Mouse (Mus musculus): ENCODE results near the gene Slc6a19. TPM values are rescaled to one million over a fixed set of nuclear protein-coding genes. Genes with fewer than 3 reads are reported as not detected.

The Slc6a19 gene
- total and polyA plus RNA-seq, 2 experiments from 2014 or later, result 0.05 to 0.51 TPM

DNA sequence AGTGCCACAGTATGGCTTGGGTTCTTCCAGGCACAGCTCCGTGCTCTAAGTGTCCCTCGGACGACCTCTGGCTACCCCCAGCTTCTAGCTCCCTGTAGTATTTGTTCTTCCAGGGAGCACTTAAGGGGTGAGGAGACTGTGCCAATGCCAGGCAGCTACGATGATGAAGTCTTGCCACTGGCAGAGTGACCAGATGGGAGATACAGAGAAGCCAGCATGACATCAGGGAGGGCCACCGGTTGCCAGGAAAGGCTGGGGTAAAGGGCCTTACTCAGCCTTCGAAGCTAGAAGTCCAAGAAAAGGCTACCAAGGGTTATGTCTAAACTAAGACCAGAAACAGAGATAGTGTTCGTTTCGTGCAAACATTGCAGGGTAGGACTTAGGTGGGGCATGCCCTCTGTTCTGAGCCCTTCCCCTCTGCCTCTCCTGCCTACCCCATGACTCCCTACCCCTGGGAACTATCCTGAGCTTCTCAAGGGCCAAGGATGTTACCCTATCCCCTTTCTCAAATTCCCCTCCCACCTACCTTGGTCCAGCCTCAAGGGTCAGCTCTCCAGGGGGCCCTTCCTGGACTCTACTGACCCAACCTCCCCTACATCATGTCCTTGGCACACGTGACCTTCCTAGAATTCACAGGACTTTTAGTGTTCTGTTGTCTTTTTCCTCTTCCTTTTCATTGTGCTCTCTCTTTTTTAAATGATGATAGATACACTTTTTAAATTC, 3.3 kb downstream of the Slc6a19 start:
- no peaks in the 10 kb centered on the region for H3K36me3 ChIP-seq (ENCODE audit: insufficient read depth, low read length)
- H3K9ac ChIP-seq (replicated peaks; ENCODE audit: low read length), result no peak overlapping the region
- no peak overlapping the region for H3K4me2 ChIP-seq (ENCODE audit: low read depth, low read length)
- H3K27ac ChIP-seq, result no peak overlapping the region
- 69% methylated on average over 9 of the region's 9 CpGs for WGBS
- H3K4me3 ChIP-seq (ENCODE audit: low read length), result no peak overlapping the region
- no peaks in the 10 kb centered on the region for H3K4me1 ChIP-seq (ENCODE audit: insufficient read depth, low read length)
- ATAC-seq (no peak), DNase-seq (ENCODE audit: low spot score) (peak; percentile 19)
- no peaks in the 10 kb centered on the region for H3K27me3 ChIP-seq (ENCODE audit: insufficient read depth, low read length)
- H3K9me3 ChIP-seq (ENCODE audit: low read length), result no peaks in the 10 kb centered on the region
- TF ChIP-seq CTCF (IDR thresholded peaks at IDR 0.05; ENCODE audit: low read depth), result no peak

DNA sequence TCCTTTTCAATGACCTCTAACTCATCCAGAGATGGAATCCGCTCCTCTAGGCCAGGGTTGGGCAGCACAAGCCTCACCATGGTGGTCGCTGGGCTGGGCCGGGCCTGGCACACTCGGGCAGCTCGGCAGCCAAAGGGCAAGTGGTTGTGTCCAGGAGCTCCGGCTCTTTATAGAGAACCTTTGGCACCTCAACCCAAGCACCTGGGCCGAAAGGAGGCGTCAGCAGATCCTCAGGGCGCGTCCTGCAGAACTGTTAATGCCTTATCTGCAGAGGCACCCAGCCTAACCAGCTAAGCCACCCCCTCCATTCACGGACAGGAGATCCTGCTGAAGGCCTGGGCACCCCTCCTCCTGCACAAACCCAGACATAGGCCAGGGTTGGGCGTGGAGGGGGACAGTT, 4.1 kb downstream of the Slc6a19 start:
- no peak overlapping the region for H3K27ac ChIP-seq
- ATAC-seq (no peak), DNase-seq (ENCODE audit: low spot score) (no peak)
- H3K4me3 ChIP-seq (ENCODE audit: low read length), result no peak overlapping the region
- 88% methylated on average over 12 of the region's 12 CpGs for WGBS
- no peaks in the 10 kb centered on the region for H3K4me1 ChIP-seq (ENCODE audit: insufficient read depth, low read length)
- no peaks in the 10 kb centered on the region for H3K27me3 ChIP-seq (ENCODE audit: insufficient read depth, low read length)
- H3K9me3 ChIP-seq (ENCODE audit: low read length), result no peaks in the 10 kb centered on the region
- no peak for TF ChIP-seq CTCF (IDR thresholded peaks at IDR 0.05; ENCODE audit: low read depth)
- no peaks in the 10 kb centered on the region for H3K36me3 ChIP-seq (ENCODE audit: insufficient read depth, low read length)
- no peak overlapping the region for H3K9ac ChIP-seq (replicated peaks; ENCODE audit: low read length)
- no peak overlapping the region for H3K4me2 ChIP-seq (ENCODE audit: low read depth, low read length)

DNA sequence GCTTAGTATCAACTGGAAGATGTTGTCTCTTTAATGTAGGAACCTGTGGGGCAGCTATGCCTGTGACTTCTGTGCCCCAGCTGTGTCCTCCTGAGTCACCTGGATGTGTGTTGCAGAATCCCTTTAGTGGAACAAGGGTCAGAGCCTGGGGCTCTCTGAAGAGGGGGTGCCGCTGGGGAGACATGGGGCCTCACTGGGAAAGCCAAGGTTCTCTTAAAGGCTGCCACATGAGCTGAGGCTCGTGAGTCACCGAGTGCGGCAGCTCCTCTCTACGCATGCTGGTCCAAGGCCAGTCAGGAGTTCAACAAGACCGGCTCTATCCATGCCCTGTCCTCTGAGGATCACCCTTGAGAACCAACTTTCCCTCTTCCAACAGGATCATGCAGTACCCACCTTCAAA, 5.0 kb downstream of the Slc6a19 start:
- no peaks in the 10 kb centered on the region for H3K4me1 ChIP-seq (ENCODE audit: insufficient read depth, low read length)
- H3K27me3 ChIP-seq (ENCODE audit: insufficient read depth, low read length), result no peaks in the 10 kb centered on the region
- whole genome bisulfite sequencing, result 89% methylated on average over 6 of the region's 6 CpGs
- no peaks in the 10 kb centered on the region for H3K36me3 ChIP-seq (ENCODE audit: insufficient read depth, low read length)
- no peak overlapping the region for H3K9ac ChIP-seq (replicated peaks; ENCODE audit: low read length)
- TF ChIP-seq CTCF (IDR thresholded peaks at IDR 0.05; ENCODE audit: low read depth), result no peak
- H3K4me3 ChIP-seq (ENCODE audit: low read length), result no peak overlapping the region
- no peaks in the 10 kb centered on the region for H3K9me3 ChIP-seq (ENCODE audit: low read length)
- no peak overlapping the region for H3K27ac ChIP-seq
- DNase-seq (ENCODE audit: low spot score), result no peak
- no peak overlapping the region for H3K4me2 ChIP-seq (ENCODE audit: low read depth, low read length)
- no peak for ATAC-seq

DNA sequence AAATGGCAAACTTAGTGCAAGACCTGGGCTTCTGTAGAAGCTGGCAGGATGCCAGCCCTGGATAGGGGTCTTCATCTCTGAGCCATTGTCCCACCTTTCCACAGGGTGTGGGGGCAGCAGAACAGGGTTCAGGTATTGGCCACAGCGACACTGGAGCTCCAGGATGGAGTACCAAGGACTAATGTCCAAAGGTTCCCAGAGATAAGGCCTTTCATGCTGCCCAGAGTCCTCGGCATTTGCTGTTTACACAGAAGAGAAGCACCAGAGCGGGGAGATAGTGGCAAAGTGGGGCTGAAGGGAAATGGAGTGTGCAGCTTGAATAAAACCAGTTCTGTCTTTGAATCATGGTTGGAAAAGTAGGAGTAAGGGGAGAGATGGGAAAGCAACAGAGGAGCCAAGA, 8.1 kb downstream of the Slc6a19 start:
- H3K9me3 ChIP-seq (ENCODE audit: low read length), result no peaks in the 10 kb centered on the region
- no peak overlapping the region for H3K4me2 ChIP-seq (ENCODE audit: low read depth, low read length)
- no peaks in the 10 kb centered on the region for H3K27me3 ChIP-seq (ENCODE audit: insufficient read depth, low read length)
- no peak overlapping the region for H3K4me3 ChIP-seq (ENCODE audit: low read length)
- DNase-seq (ENCODE audit: low spot score) (no peak), ATAC-seq (no peak)
- no peak overlapping the region for H3K9ac ChIP-seq (replicated peaks; ENCODE audit: low read length)
- no peak for TF ChIP-seq CTCF (IDR thresholded peaks at IDR 0.05; ENCODE audit: low read depth)
- no peaks in the 10 kb centered on the region for H3K4me1 ChIP-seq (ENCODE audit: insufficient read depth, low read length)
- H3K36me3 ChIP-seq (ENCODE audit: insufficient read depth, low read length), result no peaks in the 10 kb centered on the region
- H3K27ac ChIP-seq, result no peak overlapping the region
- WGBS, result 82% methylated on average over 3 of the region's 3 CpGs

DNA sequence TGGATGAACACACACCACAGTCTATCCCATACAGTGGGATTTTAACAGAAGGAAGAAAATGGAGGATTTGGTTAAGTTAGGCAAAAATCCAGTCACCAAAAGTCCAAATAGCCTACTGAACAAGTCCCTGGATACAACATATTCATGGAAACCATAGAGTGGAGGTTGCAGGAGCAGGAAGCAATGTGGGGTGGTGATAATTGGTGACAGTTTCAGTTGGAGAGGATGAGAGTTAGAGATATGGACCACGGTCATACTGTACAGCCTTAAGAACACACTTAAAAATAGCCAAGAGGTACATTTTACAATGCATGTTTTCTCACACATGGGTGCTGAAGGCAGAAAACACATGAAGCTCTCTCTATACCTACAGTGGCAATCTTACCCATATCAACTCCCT, 9.7 kb downstream of the Slc6a19 start:
- Histone ChIP-seq H3K4me2 (ENCODE audit: low read depth, low read length) (no peak overlapping the region), H3K9me3 (ENCODE audit: low read length) (no peaks in the 10 kb centered on the region), H3K4me1 (ENCODE audit: insufficient read depth, low read length) (no peaks in the 10 kb centered on the region), H3K4me3 (ENCODE audit: low read length) (no peak overlapping the region), H3K9ac (replicated peaks; ENCODE audit: low read length) (no peak overlapping the region), H3K36me3 (ENCODE audit: insufficient read depth, low read length) (no peaks in the 10 kb centered on the region), H3K27ac (no peak overlapping the region), H3K27me3 (ENCODE audit: insufficient read depth, low read length) (no peaks in the 10 kb centered on the region)
- no peak for DNase-seq (ENCODE audit: low spot score)
- no peak for TF ChIP-seq CTCF (IDR thresholded peaks at IDR 0.05; ENCODE audit: low read depth)
- no peak for ATAC-seq
- 92% methylated on average over 1 of the region's 1 CpGs for WGBS

DNA sequence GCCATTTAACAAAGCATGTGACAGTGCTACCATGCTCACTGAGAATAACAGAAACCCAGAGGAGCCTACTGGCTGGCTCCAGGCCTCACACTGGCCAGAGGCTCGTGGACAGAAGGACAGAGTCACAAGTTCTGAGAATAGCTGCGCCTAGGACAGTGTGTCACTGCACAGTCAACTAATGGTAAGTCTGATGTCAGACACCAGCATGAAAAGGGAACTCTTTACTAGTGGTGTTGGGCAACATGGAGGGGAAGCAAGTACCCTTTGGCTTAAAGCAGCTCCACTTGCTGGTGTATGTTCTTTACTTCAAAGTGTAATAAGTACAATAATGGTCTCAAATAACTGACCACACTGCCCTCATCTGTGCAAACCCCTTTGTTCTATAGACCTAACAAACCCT, 11.3 kb downstream of the Slc6a19 start:
- H3K4me2 ChIP-seq (ENCODE audit: low read depth, low read length), result no peak overlapping the region
- H3K4me1 ChIP-seq (ENCODE audit: insufficient read depth, low read length), result no peaks in the 10 kb centered on the region
- no peaks in the 10 kb centered on the region for H3K27me3 ChIP-seq (ENCODE audit: insufficient read depth, low read length)
- H3K9me3 ChIP-seq (ENCODE audit: low read length), result no peaks in the 10 kb centered on the region
- ATAC-seq (no peak), DNase-seq (ENCODE audit: low spot score) (no peak)
- H3K36me3 ChIP-seq (ENCODE audit: insufficient read depth, low read length), result no peaks in the 10 kb centered on the region
- TF ChIP-seq CTCF (IDR thresholded peaks at IDR 0.05; ENCODE audit: low read depth), result no peak
- no peak overlapping the region for H3K9ac ChIP-seq (replicated peaks; ENCODE audit: low read length)
- H3K4me3 ChIP-seq (ENCODE audit: low read length), result no peak overlapping the region
- 72% methylated on average over 2 of the region's 2 CpGs for WGBS
- H3K27ac ChIP-seq, result no peak overlapping the region

DNA sequence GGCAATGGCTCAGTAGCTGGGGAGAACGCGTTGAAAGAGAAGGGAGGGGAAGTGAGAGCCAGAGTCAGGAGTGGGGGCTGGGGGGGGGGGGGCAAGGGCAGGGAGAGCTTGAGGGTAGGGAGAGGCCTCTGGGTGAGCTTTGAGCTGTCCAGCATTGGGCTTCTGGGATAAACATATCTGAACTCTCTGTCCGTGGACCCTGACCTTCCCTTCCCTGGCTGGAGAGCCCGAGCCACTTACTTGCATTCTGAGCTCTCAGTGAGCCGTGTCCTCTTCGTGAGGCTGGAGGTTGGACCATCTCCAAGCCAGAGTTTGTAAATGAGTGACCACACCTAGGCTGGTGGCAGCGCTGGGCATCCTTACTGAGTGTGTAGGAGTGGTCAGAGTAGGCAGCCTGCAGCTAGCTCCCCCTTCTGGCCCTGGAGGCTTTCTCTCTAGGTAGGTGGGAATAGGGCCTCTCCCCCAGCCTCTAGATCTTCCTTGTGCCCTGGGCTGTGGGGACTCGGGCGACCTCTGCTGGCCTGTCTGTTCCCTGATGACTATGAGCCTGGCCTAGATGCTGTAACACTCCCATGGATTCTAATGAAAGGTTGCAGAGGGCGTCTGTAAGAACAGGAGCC, 12.3 kb downstream of the Slc6a19 start:
- H3K27me3 ChIP-seq (ENCODE audit: insufficient read depth, low read length), result no peaks in the 10 kb centered on the region
- H3K4me3 ChIP-seq (ENCODE audit: low read length), result no peak overlapping the region
- no peak overlapping the region for H3K4me2 ChIP-seq (ENCODE audit: low read depth, low read length)
- H3K4me1 ChIP-seq (ENCODE audit: insufficient read depth, low read length), result no peaks in the 10 kb centered on the region
- peak; percentile 74 for TF ChIP-seq CTCF (IDR thresholded peaks at IDR 0.05; ENCODE audit: low read depth)
- H3K27ac ChIP-seq, result no peak overlapping the region
- DNase-seq (ENCODE audit: low spot score) (peak; percentile 71), ATAC-seq (peak; percentile 88)
- H3K9ac ChIP-seq (replicated peaks; ENCODE audit: low read length), result no peak overlapping the region
- no peaks in the 10 kb centered on the region for H3K9me3 ChIP-seq (ENCODE audit: low read length)
- 28% methylated on average over 10 of the region's 10 CpGs for WGBS
- no peaks in the 10 kb centered on the region for H3K36me3 ChIP-seq (ENCODE audit: insufficient read depth, low read length)
